Mouse (Mus musculus): Measurements from ENCODE around the gene Arhgap24. TPM values are rescaled to one million over a fixed set of nuclear protein-coding genes. Genes with fewer than 3 reads are reported as not detected.

The Arhgap24 gene
- total RNA-seq, 1 experiment from 2014 or later, result 0.50 TPM

GRCm38 (mm10) chr5:102786123-102786522 lies 304.9 kb downstream of the Arhgap24 start:
- ATAC-seq (replicated peaks in 1 of 2; ENCODE audit: insufficient read depth in 1 of 2, low FRiP score in 2 of 2, low TSS enrichment in 1 of 2, low read depth in 1 of 2, poor library complexity in 2 of 2, severe bottlenecking in 2 of 2), result no peak

GRCm38 (mm10) chr5:102788437-102788836 lies 307.2 kb downstream of the Arhgap24 start:
- ATAC-seq (replicated peaks in 1 of 2; ENCODE audit: insufficient read depth in 1 of 2, low FRiP score in 2 of 2, low TSS enrichment in 1 of 2, low read depth in 1 of 2, poor library complexity in 2 of 2, severe bottlenecking in 2 of 2), result no peak

GRCm38 (mm10) chr5:102791273-102791672 lies 310.1 kb downstream of the Arhgap24 start:
- peak in 1 of 2 experiments; percentile 56; a peak in 1 of 4 replicates for ATAC-seq (replicated peaks in 1 of 2; ENCODE audit: insufficient read depth in 1 of 2, low FRiP score in 2 of 2, low TSS enrichment in 1 of 2, low read depth in 1 of 2, poor library complexity in 2 of 2, severe bottlenecking in 2 of 2)

- ATAC-seq (replicated peaks in 1 of 2; ENCODE audit: insufficient read depth in 1 of 2, low FRiP score in 2 of 2, low TSS enrichment in 1 of 2, low read depth in 1 of 2, poor library complexity in 2 of 2, severe bottlenecking in 2 of 2), result no peak
These were observed 312.3 kb downstream of the Arhgap24 start for GRCm38 (mm10) chr5:102793536-102793935.

GRCm38 (mm10) chr5:102801469-102801868 lies 320.3 kb downstream of the Arhgap24 start:
- ATAC-seq (replicated peaks in 1 of 2; ENCODE audit: insufficient read depth in 1 of 2, low FRiP score in 2 of 2, low TSS enrichment in 1 of 2, low read depth in 1 of 2, poor library complexity in 2 of 2, severe bottlenecking in 2 of 2), result no peak

- ATAC-seq (replicated peaks in 1 of 2; ENCODE audit: insufficient read depth in 1 of 2, low FRiP score in 2 of 2, low TSS enrichment in 1 of 2, low read depth in 1 of 2, poor library complexity in 2 of 2, severe bottlenecking in 2 of 2), result no peak
These were observed 321.6 kb downstream of the Arhgap24 start for GRCm38 (mm10) chr5:102802833-102803232.

- ATAC-seq (replicated peaks in 1 of 2; ENCODE audit: insufficient read depth in 1 of 2, low FRiP score in 2 of 2, low TSS enrichment in 1 of 2, low read depth in 1 of 2, poor library complexity in 2 of 2, severe bottlenecking in 2 of 2), result no peak
These were observed 322.5 kb downstream of the Arhgap24 start for GRCm38 (mm10) chr5:102803675-102804074.

- no peak for ATAC-seq (replicated peaks in 1 of 2; ENCODE audit: insufficient read depth in 1 of 2, low FRiP score in 2 of 2, low TSS enrichment in 1 of 2, low read depth in 1 of 2, poor library complexity in 2 of 2, severe bottlenecking in 2 of 2)
These were observed 326.3 kb downstream of the Arhgap24 start for GRCm38 (mm10) chr5:102807518-102807917.

GRCm38 (mm10) chr5:102810366-102810957 lies 329.3 kb downstream of the Arhgap24 start:
- no peak for ATAC-seq (replicated peaks in 1 of 2; ENCODE audit: insufficient read depth in 1 of 2, low FRiP score in 2 of 2, low TSS enrichment in 1 of 2, low read depth in 1 of 2, poor library complexity in 2 of 2, severe bottlenecking in 2 of 2)

GRCm38 (mm10) chr5:102813271-102813670 lies 332.1 kb downstream of the Arhgap24 start:
- no peak for ATAC-seq (replicated peaks in 1 of 2; ENCODE audit: insufficient read depth in 1 of 2, low FRiP score in 2 of 2, low TSS enrichment in 1 of 2, low read depth in 1 of 2, poor library complexity in 2 of 2, severe bottlenecking in 2 of 2)

GRCm38 (mm10) chr5:102817641-102818040 lies 336.4 kb downstream of the Arhgap24 start:
- ATAC-seq (replicated peaks in 1 of 2; ENCODE audit: insufficient read depth in 1 of 2, low FRiP score in 2 of 2, low TSS enrichment in 1 of 2, low read depth in 1 of 2, poor library complexity in 2 of 2, severe bottlenecking in 2 of 2), result no peak

GRCm38 (mm10) chr5:102825538-102825937 lies 344.3 kb downstream of the Arhgap24 start:
- ATAC-seq (replicated peaks in 1 of 2; ENCODE audit: insufficient read depth in 1 of 2, low FRiP score in 2 of 2, low TSS enrichment in 1 of 2, low read depth in 1 of 2, poor library complexity in 2 of 2, severe bottlenecking in 2 of 2), result no peak

GRCm38 (mm10) chr5:102839071-102839470 lies 357.9 kb downstream of the Arhgap24 start:
- no peak for ATAC-seq (replicated peaks in 1 of 2; ENCODE audit: insufficient read depth in 1 of 2, low FRiP score in 2 of 2, low TSS enrichment in 1 of 2, low read depth in 1 of 2, poor library complexity in 2 of 2, severe bottlenecking in 2 of 2)

- ATAC-seq (replicated peaks in 1 of 2; ENCODE audit: insufficient read depth in 1 of 2, low FRiP score in 2 of 2, low TSS enrichment in 1 of 2, low read depth in 1 of 2, poor library complexity in 2 of 2, severe bottlenecking in 2 of 2), result no peak
These were observed 362.9 kb downstream of the Arhgap24 start for GRCm38 (mm10) chr5:102843934-102844709.

- peak; percentile 99 for ATAC-seq (replicated peaks in 1 of 2; ENCODE audit: insufficient read depth in 1 of 2, low FRiP score in 2 of 2, low TSS enrichment in 1 of 2, low read depth in 1 of 2, poor library complexity in 2 of 2, severe bottlenecking in 2 of 2)
These were observed 363.8 kb downstream of the Arhgap24 start for GRCm38 (mm10) chr5:102844731-102845598.

- no peak for ATAC-seq (replicated peaks in 1 of 2; ENCODE audit: insufficient read depth in 1 of 2, low FRiP score in 2 of 2, low TSS enrichment in 1 of 2, low read depth in 1 of 2, poor library complexity in 2 of 2, severe bottlenecking in 2 of 2)
These were observed 364.6 kb downstream of the Arhgap24 start for GRCm38 (mm10) chr5:102845800-102846199.

GRCm38 (mm10) chr5:102847859-102848258 lies 366.7 kb downstream of the Arhgap24 start:
- no peak for ATAC-seq (replicated peaks in 1 of 2; ENCODE audit: insufficient read depth in 1 of 2, low FRiP score in 2 of 2, low TSS enrichment in 1 of 2, low read depth in 1 of 2, poor library complexity in 2 of 2, severe bottlenecking in 2 of 2)

- no peak for ATAC-seq (replicated peaks in 1 of 2; ENCODE audit: insufficient read depth in 1 of 2, low FRiP score in 2 of 2, low TSS enrichment in 1 of 2, low read depth in 1 of 2, poor library complexity in 2 of 2, severe bottlenecking in 2 of 2)
These were observed 370.6 kb downstream of the Arhgap24 start for GRCm38 (mm10) chr5:102851761-102852160.
